Mouse (Mus musculus) erythroblast, embryonic 14.5 days (primary cell): Measurements from ENCODE around the gene Astn1.

Experiments
- GATA1 ChIP-seq: IDR thresholded peaks from 2 replicates; pipeline ENCODE4 v1.6.1; 2012; ENCODE audit warnings: low read length, inconsistent platforms, mixed read lengths
- TAL1 ChIP-seq: IDR thresholded peaks from 3 replicates; pipeline ENCODE4 v1.6.1; 2012; ENCODE audit warnings: low read length, inconsistent platforms, mixed read lengths

- TF ChIP-seq GATA1 = no peak
- TF ChIP-seq TAL1 = no peak
Observed at GRCm38 (mm10) chr1:158604149-158604548, 242.1 kb downstream of the Astn1 start.
